Mouse (Mus musculus) brain, embryonic 18.5 days (tissue): ENCODE measurements at regions not wholly inside any gene's neighbourhood (a gene's known extent, or its start where the extent isn't known, plus 50 kb on each side); places are given as distances from the start of the nearest gene placed in this dataset.

ENCODE experiments used
- DNase-seq: peaks from one replicate; pipeline ENCODE4 v3.0.0-alpha.2; 2012; ENCODE audit warnings: low read depth, low spot score

DNA sequence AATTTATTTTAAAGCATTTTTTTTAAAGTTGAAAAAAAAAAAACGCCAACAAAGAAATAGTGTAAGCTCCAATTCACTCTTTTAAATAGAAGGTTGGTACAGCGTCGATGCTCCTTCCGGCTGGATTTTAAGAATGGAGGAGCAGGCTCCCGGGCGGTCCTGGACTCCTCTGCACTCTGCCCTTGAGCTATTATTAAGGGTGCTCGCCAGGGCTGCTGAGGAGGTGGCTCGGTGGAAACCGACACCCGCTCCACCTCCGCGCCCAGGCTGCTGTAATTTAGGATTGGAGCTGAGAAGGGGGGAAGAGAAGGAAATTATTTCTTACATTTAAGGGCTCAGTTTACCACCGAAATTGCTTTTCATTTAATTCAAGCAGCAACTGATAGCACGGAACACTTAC lies 298.8 kb downstream of the Satb1 start:
- no peak for DNase-seq

DNA sequence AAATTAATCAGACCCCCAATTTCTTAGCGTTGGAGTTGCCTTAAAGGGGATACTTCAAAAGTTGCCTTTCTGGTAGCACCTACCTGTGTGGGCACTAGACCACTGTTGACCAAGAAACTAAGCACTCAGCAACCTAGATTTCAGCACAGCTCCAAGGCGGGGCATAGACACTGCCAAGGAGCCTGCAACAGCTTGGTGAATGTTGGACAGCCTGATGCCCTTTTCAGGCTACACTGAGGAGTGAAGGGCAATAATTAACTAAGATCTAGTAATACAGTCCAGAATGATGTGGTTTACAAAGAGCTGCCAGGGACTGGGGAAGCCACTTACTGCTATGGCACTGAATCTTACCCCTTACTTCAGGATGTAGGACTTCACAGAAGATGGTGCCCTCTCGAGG lies 304.9 kb downstream of the Satb1 start:
- DNase-seq = no peak

DNA sequence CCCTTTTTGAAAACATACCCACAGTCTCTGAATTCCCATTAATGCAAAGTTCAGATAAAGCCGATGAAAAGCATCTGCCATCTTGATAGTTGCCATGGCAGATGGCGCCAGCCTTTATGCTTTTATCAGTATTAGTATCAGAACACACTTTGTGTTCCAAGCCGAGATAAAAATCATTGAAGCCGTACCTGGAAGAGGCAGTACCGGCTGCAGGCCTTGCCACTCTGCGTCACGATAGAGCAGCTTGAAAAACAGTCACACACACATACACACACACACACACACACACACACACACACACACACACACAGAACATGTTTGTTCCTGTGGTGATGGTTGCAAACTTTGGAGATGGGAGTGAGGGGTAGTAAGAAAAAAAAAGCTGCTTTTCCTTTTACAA lies 306.2 kb downstream of the Satb1 start:
- DNase-seq = no peak

DNA sequence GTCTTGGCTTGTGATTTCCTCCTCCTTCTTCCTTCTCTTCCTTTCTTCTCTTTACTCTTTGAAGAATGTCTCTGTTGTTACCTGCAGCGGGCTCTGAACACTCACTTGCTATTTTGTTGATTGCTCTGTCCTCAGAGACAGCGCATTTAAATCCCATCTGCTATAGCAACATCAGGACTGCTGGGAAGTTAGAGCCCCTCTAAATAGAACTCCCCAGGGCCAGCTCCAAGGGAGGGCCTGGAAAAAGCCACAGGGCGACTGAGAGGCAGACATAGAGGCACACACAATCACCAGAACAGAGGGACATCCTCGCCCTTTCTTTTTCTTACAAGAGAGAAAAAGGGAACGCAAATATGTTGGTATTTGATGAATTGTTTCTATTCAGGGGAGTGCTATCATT lies 306.6 kb downstream of the Satb1 start:
- DNase-seq = no peak

DNA sequence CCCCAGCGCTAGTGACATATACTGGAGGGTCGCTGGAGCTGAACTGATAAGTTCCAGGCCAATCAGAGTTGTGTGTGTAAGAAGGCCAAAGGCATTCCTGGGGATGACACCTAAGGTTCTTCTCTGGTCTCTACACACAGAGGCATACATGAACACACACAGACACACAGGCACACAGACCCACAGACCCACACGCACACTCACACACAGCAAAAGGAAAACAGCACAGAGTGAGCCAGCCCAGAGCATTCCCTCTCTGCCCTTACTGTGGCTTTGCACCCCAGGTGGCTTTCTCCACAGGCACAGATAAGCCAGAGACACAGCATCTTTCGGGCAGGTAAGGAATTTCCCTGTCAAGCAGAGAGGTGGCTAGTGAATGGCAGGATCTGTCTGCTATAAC lies 307.1 kb downstream of the Satb1 start:
- no peak for DNase-seq

DNA sequence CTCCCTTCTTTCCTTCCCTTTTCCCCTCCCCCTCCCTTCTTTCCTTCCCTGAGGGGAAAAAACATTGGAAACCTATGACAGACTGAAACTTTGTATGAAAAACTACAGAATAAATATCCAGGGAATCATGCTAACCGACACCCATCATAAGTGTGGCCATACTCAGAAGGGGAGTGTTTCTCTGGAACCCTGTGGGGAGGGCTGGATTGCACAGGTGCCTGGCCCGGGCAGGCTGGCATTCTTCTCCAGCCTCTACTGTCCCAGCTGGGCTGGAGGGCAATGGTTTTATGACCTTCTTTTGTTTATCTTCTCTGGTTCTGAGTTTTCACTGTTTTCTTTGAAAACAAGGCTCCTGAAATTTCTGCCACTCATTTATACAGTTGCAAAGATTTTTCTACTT lies 307.9 kb downstream of the Satb1 start:
- DNase-seq = no peak

DNA sequence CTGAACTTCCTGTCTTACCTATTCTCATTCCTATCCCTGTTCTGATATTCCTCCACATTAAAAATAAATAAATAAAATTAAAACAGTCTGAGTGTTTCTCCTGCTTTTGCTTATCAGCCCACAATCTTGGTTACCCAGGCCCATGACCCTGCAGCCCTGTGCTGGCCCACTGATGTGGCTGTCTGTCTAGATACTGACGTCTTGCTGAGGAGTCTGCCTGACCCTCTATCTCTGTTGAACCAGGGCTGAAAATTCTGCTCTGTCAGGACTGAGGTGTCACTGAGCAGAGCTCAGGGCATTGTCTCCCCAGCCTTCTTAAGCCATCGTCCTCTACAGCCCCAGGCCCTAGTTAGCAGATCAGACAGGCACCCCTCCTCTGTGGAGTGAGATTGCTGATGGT lies 321.2 kb downstream of the Satb1 start:
- DNase-seq = no peak

DNA sequence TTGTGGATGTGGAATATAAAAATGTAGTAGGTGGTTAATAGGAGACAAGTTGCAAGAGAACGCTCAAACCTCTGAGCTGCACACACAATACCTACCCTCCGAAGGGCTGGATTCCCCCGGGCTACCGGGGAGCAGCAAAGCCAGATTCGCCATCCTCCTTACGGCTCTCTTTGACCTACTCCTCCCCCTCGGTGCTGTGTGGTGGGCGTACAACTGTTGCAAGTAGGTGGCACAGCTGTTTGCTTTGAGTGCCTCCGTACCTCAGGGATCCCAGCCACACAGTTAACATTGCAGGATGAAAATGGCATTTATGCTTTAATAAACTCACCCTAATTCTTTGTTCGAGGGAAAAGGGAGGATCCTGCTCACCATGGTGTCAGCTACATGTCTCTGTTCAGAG lies 321.6 kb upstream of the Tbc1d5 start:
- DNase-seq = no peak

DNA sequence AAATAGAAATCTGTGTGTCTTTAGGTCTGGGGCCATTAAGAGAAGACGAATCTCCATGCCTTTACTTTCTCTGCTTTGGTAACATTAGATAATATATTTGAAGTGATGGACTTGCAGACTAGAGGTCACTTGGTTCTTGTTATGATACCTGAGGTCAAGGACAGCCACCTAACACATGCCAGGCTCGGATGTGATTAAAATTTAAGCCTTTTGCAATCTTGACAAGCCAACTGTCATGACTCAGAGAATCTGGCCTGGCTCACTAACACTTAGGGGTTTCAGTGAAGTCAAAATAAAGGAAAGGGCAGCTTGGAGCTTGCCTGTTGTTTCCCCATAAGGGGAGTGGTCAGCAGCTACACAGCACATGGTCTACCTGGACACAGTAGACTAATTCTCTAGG lies 320.4 kb upstream of the Tbc1d5 start:
- DNase-seq = no peak

DNA sequence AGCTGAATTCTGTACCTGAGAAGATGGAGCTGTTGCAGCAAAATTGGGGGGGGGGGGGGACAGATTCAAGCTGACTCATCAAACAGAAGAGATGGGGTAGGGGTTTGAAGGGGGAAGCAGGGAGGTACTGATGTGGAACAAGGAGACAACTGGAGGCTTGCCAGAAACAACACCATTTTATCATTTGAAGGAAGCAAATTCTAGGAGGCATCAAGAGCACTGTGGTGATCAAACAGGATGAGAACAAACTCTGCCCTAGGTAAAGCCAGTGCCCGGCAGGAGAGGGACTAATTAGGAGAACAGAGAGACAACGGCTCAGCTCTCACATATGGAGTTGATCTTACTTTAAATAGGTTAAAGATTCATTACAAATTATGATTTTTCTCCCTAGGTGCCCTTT lies 315.9 kb upstream of the Tbc1d5 start:
- DNase-seq = no peak

DNA sequence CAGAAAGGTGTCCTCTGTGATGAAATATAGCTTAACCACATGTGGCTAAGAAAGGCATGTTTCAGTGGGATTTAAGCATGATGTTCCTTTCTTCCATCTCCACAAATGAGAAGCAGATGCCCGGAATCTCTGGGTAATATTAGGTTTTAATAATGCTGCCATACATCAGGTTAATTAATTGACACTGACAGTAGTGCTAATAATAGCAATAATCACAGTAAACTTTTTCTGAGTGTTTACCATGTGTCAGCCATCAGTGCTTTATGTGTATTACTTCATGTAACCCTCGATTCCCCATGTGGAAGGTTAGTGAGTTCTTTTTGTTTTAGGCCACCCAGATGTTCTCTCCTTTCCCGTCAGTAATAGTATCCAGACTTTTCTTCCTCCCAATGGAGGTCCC lies 310.2 kb upstream of the Tbc1d5 start:
- no peak for DNase-seq

DNA sequence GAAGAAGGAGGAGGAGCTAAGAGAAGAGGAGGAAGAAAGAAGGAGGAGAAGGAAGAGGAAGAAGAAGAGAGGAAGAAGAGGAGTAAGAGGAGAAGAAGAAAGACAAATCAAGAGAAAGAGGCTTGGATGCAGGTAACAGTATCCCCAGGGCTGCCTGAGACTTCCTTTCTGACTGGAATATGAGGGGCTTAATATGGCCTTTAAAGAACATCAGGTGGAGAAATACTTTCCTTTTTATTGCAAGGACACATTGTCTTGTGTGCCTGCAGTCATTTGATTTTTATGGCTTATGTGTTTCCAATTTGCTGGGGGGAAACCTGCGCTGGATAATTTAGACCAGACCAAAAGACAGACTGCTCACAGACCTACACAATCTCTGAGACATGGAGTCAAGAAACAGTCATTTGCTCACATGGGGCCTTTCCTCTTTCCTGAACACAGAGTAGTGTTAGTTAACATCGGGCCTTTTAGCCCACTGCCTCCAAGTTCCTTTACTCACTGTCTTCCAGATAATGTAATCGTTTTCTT lies 308.8 kb upstream of the Tbc1d5 start:
- no peak for DNase-seq

DNA sequence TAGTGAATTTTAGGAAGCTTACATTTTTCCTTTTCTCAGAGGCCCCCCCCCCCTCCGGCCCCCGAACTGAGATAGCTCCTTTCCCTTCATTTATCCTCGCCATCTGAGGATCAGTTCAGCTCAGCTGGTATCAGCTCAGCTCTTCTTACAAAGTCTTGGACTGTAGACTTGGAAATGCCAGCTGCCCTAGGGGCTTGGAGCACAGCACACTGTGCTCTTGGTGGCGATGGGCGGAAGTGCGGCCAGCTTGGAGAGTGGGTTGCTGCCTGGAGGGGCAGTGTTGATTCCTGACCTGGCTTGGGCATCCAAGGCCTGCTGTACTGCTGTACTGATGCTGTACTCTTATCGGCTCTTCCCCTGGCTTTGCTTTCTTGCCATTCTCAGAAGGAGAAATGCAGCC lies 298.7 kb upstream of the Tbc1d5 start:
- no peak for DNase-seq

DNA sequence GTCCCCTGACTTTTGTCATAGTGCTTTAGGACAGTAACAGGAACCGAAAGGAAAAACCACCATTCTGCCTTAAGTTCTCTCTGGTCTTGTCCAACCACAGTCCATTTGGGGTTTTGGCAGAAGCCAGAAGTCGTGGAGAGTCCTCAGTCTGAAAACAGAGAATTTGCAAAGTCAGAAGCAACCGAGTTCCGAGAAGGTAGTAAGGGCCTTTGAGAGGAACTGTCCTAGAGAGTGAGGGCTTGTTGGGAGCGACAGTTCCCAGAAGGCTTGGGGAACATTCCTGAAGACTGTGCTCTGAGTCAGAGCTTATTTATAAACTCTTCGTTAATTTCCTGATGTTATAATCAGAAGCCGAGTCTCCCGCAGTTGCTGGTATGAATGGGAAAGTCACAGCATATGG lies 298.3 kb upstream of the Tbc1d5 start:
- no peak for DNase-seq

DNA sequence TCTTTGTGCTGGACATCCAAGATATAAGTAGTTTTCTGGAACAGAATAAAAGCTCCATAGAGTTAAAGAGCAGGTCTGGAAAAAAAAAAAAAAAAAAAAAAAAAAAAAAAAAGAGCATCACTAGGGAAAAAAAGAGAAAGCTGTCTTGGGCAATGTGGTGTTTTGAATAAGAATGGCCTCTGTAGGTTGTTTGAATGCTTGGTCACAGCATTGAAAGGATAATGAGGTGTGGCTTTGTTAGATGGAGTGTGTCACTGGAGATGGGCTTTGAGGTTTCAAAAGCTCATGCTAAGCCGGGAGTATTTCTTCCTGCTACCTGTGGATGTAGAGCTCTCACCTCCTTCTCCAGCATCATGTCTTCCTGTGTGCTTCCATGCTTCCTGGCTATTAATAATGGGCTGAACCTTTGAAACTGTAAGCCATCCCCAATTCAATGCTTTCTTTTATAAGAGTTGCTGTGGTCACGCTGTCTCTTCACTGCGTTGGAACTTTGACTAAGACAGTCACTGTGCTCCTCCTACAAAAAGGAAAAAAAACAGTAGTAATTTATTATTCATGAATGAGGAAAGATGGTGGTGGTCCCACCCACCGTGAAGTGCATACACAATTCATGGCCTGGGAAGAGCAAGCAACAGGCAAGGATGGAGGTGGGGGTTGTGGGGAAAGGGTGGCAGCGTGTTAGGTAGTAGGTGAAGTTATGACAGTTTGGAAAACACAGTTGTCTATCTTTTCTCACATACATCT lies 283.2 kb upstream of the Tbc1d5 start:
- DNase-seq = no peak

DNA sequence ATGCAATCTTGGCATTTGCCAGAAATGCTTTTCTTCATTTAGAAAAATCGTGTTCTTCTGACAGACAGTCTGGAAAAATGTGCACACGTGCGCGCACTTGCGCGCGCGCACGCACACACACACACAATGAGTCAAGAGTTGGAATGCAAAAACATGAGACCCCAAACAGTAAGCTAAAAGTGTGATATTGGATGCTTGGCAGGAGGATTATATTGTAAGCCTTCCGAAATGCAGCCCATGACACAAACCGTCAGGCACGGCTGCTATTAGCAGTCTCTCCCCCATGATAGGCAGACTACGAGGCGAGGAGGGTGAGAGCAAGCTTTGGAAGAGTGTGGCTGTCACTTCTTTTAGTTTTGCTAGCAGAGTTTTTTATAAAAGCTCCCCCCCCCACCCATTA lies 282.1 kb upstream of the Tbc1d5 start:
- DNase-seq = peak; percentile 14

DNA sequence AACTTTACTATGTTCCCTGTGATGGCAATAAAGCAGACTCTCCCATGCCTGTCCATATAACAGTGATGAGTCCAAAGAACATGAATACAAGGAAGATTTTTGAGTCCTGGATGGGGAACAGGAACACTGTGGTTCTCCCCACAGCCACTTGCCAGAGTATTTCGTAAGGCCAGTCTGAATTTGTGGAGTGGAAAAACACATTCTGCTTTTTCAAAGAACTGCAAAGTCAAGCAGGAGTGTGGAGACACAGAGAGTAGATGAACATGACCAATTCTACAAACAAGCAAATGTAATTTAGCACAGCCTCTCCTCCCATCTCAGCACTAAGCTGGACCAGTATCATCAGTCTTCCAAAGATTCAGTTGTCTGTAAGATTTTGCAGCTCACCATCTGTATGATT lies 280.0 kb upstream of the Tbc1d5 start:
- no peak for DNase-seq

DNA sequence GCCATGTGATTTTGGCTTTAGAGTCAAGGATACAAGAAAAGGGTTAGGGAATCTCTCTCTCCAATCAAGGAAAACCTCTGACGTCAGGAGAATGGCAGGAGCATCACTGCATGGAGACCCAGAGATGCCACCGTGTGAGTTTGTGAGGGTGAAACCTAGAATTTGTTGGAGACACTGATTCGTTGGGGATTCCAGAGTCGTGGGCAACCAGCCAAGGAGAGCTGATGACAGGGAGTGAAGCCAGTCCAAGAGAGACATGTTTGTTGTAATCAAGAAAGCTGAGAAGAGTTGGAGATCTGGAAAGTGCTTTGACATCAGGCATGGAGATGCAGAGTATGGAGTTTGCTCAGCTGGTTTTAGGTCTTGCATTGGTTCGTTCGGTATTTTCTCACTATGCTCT lies 236.6 kb upstream of the Tbc1d5 start:
- no peak for DNase-seq

DNA sequence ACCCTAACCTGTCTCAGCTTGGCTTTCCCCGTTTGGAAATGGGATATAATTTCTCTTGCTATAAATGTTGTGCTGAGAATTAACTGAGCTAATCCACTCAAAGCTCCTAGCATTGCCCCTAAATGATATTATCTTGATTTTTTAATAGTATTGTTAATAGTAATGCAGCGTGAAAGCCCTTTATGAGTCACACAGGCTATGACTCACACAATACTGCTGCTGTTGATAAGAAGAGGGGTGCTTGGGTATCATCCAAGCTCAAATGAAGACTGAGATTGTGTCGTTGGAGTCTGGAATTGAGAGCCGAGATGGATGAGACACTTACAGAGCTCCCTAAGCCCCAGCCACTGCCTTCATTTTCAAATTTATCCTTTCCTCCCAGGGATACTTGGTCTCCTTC lies 235.2 kb upstream of the Tbc1d5 start:
- no peak for DNase-seq

DNA sequence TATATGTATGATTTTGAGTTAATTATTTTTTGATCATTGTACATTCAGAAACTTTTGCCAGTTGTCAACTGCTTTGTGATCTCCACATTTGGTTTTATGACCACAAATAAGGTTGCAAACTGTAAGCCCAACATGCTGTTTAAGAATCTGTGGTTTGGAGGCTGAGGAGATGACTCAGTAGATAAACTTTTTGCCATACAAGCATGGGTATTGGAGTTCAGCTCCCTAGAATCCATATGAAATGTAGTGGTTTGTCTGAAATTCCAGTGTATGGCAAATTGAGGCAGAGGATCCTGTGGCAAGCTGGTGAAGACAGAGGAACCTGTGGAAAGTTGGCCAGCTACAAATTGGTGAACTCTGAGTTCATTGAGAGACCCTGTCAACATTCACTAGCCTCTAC lies 234.6 kb upstream of the Tbc1d5 start:
- DNase-seq = no peak

DNA sequence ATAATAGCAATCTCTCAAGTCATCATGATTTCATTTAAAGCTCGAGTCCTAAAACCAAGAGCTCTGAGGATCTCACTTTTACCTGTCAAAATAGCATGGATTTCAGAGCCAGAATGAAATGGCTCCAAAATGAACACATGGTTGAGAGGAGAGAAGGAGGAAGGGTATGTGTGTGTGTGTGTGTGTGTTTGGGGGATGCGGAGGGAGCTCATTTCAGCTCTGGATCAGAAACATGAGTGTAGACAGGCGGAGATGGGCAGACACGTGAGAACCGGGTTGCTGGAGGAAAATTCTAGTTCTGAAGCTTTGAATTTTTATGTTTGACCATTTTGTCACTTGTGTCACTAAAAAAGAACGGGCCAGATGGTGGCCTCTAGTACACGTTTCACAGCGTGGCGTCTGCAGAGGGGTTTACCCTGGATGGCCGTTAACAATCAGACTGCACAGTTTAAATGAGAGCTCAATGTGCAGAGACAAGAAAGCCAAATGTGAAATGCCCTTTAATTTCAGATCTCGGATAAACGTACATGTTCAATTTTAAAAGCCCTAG lies 232.5 kb upstream of the Tbc1d5 start:
- DNase-seq = no peak

DNA sequence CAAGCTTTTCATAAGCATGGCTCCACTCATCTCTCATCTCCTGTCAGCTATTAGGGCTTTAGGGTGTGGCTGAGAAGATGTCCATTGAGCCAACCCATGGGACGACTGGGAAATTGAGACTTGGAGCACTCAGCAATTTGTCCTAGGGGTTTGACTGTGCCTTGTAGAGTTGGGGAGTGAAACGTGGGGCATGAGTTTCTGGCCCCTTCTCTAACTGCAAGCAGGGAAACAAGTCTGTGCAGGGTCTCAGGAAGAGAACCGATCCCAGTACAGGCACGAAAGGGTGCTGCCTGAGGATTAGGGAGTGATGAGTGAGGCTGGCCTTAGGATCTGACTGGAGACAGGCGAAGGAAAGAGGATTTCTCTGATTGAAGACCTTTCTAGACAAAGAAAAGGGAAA lies 229.7 kb upstream of the Tbc1d5 start:
- no peak for DNase-seq

DNA sequence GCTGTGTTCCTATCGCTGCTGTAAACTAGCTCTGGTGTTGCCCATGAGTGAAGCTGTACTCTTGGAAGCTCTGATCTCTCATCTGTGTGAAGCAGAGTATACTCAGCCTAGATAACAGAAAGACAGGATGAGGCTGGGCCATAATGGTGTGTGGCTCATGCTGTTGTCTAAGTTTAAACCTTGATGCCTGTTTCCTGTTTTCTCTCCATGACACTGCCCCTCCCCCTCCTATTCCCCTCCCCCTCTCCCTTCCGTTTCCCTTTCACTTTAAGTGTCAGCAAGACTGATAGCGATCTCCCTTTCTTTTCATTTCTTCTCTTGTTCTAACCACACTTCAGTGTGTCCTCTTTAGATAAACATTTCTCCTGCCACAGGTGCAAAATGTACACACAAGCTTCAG lies 229.2 kb upstream of the Tbc1d5 start:
- no peak for DNase-seq

DNA sequence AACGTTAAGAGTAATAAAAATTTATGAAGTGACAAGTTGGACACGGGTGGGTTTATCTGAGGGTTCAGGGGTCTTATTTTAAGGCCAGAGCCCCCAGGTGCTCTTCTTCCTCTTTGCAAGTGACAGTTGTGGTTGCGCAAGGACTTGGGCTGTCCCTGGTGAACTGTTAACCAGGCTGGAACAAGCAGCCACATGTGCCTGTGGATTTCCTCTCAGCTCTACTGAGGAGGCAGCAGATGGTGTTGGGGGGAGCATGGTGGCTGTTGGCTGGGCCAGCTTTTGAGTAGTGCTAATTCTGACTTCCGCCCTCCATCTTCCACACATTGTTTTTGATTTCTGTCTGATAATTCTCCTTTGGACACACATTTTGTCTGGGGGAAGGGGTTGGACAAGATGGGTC lies 227.9 kb upstream of the Tbc1d5 start:
- no peak for DNase-seq
